Mouse (Mus musculus): Measurements from ENCODE around the gene Rimbp2.

Gene Rimbp2

DNA sequence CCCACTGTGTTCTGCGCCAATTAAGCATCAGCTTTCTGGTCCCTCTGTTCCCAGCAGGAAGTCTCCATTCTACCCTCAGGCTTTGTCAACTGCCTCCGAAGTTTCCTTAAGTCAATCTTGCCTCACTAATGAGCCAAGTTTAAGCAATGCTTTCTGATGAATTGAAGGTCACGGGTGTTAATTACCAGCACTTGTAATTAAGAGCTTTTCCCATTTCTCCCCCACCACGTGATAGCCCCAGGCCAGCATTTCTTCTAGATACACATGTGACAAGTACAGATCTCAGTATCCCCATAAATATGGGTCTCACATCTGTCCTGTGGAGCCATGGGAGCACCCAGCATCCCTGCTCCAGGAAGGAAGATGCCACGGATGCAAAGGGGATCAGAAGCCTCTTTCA, 20.5 kb downstream of the Rimbp2 start:
- no peak for DNase-seq (ENCODE audit: low spot score in 2 of 2)

DNA sequence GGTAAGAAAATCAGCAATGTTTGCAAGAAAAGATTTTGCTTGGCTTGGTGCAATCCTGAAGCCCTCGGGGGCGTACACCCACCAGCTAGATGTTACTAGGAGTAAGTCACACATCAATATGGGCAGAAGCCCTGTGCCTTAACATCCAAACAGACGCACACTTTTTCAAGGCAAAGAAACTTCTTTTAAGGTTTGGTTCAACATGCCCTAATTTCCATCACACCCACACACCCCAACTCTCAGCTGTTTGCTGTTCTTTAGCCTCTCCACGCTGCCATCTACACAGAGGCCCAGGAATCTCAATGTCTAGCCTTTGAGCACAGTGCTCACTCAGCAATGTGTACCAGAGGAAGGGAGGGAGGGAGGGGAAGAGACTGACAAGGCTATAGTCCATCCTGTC, 28.2 kb downstream of the Rimbp2 start:
- no peak for DNase-seq (ENCODE audit: low spot score in 2 of 2)

DNA sequence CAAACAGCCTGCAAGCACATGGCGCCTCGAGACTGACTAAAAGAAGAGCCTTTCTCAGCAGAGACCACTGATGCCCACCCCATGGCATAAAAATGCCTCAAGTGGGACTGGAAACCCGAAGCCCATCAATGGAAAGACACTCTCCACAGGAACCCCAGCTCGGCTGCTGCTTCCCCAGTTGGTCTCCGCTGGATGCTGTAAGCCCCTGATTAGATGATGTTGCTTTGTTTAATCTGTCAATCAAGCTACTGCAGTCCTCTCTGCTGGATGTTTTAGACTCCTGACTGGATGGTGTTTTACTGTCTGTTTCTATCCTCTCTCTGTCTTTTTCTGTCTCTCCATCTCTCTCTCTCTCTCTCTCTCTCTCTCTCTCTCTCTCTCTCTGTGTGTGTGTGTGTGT, 33.2 kb downstream of the Rimbp2 start:
- no peak for DNase-seq (ENCODE audit: low spot score in 2 of 2)

DNA sequence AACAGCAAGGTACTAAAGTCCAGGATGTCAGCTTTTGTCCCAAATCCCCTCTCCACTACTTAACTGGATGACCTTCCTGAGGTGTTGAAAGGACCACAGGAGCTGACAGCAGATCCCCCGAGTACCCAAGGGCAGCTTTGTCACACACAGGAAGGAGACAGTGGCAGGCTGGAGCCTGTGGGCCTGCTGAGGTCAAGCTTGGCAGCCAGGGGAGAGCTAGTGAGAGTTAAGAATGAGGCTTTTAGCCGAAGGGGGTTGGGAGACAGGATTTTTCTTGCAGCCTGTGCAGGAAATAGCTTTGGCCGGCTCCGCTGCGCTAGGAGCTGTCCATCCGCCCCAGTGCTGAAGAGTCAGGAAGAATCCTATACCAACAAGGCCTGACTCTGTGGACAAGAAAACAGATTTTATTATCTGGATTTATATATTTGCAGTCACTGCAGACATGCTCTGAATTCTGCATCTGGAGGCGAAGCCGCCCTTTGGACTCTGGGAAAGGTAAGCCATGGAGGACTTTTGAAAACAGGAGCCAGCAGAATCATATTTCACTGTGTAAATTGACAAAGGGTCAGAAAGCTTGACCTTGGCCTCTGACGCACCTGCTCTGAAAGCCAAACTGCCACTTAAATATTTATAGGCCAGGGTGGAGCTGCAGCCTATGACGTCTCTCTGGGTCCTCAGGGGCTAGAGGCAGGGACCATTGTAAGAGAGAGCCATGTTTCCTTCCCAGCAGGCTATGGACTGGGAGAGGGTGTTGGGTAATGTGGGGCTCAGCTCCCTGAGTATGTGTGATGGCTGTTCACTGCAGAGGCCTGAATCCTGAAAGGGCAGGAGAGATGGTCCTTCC, 35.9 kb downstream of the Rimbp2 start:
- DNase-seq (ENCODE audit: low spot score in 2 of 2) = no peak

DNA sequence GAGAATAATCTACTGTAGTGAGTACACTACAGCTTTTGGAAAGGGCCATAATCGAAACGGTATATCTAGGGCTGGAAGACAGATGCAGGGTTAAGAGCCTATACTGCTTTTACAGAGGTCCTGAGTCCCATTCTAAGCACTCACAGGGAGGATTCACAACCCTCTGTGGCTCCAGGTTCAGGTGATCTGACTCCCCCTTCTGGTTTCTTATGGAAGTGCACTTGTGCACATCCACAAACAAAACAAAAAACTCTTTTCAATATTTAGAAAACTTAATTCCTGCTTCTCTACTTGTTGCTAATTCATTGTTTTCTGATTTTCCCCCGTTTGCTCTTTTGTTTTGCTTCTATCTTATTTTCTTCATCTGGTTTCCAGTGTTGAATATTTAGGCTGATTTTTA, 39.5 kb downstream of the Rimbp2 start:
- DNase-seq (ENCODE audit: low spot score in 2 of 2) = no peak

DNA sequence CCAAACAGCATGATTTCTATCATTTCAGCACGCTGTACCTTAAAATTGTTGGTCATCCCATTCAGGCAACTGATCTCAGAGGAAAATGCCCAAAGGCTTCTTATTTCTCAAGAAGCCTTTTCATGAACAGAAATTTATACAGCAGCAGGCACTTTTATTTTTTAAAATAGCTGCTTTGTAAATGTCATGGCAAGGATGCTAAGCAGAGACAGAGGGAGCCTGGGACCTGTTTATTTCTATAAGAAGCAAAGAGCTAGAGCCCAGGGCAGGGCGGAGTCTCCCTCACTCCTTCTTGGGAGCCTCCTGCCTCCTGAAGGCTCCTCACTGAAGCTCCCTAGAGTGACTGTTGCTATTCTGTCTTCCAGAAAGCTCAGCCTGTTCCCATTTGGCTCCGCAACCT, 40.9 kb downstream of the Rimbp2 start:
- DNase-seq (ENCODE audit: low spot score in 2 of 2) = no peak

DNA sequence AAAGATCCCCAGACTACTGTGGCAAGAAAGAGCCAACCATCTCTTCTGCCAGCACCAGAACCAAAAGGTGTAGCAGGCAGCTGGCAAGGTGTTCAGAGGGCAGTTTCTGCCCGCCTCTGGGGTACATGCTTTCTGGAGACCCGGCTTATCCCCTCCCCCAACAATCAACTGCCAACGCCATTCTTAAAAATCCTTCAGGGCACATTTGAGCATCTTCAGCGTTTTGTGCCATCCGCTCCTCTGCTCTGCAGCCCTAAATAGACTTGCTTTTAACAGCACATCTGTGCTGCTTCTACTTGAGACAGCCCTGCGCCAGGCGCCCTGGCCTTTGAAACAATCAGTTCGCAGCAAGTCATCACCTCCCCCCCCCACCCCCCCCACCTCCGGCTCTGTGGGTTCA, 41.7 kb downstream of the Rimbp2 start:
- no peak for DNase-seq (ENCODE audit: low spot score in 2 of 2)

DNA sequence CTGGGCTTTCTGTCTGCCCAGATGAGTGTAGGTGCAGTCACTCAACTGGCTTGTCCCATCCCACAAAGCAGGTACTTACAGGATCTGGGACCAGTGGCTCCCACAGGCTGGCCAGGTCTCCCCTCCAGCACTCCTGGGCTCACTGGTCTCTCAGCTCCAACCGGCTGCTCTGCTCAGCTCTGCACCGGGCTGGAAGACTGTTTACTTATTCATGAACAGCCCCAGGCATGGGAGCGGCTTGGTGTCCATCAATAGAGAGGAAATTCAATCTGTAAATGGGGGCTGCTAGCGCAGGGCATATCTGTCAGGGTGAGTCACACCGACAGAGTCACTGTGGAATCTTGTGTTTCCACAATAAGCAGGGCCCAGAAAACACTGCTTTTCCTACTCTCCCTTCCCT, 49.2 kb downstream of the Rimbp2 start:
- DNase-seq (ENCODE audit: low spot score in 2 of 2) = no peak

DNA sequence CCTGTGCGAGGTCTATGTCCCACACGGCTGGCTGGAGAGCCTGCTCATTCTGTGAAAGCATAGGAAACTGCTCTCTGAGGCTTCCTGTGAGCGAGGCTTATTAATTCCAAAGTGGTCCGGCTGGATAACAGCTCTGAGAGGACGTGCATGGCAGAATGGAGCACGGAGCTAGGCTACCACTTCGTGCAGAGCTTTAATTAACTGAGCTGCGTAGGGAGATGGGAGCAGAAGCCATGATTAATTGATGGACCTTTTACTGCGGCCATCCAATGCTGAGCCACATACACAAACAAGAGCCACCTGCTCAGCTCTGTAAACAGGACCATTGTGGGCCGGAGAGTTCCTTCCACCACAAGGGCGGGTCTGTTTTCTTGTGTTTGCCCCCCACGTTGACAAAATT, 50.2 kb downstream of the Rimbp2 start:
- DNase-seq (ENCODE audit: low spot score in 2 of 2) = no peak

DNA sequence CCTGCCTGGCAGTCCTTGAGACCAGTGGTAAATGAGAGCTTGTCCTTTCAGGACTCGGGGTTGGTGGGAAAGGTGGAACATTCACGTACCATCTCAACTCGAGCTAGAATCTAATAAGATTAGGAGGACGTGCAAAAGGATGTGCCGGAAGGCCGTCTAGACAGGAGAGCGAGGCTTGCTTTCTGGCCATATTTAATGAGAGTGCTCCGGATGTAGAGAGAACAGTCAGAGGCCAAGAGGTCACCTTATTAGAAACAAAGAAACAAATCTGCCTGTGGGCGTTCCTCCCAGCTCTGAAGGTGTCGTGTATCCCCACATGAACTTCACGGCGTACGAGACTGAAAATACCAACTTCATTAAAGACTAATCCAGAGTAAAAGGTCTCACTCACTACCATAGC, 53.3 kb downstream of the Rimbp2 start:
- no peak for DNase-seq (ENCODE audit: low spot score in 2 of 2)

DNA sequence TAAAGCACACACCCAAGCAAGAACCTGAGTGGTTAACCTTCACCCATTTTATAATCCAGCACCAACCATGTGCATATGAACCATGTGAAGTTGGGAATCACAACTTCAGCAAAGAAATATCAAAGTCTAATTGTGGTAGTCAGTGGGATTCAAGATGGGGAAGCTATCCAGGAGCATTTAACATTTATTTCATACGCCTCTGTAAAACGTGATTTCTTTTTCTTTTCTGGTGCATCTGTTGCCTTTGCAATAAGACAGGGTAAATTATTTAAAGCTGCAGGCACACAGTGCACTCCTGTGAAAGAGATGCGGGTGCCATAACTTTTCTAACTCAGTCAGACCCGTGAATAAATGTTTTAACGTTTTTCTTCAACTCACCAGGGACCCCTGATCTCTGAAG, 58.4 kb downstream of the Rimbp2 start:
- no peak for DNase-seq (ENCODE audit: low spot score in 2 of 2)

DNA sequence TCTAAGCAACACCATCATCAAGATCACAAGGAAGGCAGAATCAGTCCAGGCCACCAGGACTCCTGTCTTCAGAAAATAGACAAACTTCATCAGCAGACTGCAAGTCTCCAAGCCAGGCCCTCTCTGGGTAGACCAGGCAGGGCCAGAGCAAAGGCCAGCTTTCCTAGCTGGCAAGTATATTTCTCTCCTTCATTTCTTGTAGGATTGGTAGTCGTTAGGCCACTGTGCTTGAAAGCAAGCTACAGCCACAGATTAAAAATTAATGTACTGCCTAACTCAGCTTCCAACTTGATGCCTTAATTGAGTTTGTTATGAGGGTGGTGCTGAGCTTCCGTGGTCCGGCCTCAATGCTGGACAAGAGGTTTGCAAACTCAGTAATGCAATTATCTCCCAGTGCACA, 65.7 kb downstream of the Rimbp2 start:
- DNase-seq (ENCODE audit: low spot score in 2 of 2) = no peak

DNA sequence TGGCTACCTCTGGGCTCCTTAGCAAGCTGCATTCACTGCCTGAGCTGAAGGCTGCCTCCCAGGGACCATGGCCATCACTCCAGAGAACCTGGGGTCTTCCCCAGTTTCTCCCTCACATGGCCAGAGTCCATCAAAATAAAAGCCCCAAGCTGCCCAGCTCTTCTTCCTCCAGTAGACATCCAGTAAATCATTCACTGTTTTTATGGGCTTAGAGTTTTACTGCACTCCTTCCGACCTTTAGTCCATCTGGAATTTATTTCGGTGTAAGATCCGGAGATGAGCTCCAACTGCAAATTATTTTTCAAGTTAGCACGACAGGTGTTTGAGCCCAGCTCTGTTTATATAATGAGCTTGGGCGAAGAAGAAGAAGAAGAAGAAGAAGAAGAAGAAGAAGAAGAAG, 69.0 kb downstream of the Rimbp2 start:
- no peak for DNase-seq (ENCODE audit: low spot score in 2 of 2)

DNA sequence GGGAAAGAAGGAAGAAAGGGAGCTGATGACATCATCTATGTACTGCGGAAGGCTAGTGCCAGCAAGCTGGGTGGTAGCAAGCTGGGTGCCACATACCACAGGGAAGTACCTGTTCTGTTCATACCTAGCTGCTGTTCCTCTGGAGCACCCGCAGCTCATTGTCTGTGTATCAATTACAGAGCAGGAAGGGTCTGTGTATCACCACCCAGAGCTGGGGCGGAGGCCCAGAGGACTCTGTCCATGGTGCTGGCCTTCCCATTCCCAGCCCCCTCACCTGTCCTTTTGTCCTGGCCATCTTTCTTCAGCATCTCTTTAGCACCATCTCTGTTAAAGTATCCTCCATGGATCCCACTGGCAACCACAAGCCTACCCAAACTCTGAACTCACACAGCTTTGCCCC, 74.2 kb downstream of the Rimbp2 start:
- DNase-seq (ENCODE audit: low spot score in 2 of 2) = no peak

DNA sequence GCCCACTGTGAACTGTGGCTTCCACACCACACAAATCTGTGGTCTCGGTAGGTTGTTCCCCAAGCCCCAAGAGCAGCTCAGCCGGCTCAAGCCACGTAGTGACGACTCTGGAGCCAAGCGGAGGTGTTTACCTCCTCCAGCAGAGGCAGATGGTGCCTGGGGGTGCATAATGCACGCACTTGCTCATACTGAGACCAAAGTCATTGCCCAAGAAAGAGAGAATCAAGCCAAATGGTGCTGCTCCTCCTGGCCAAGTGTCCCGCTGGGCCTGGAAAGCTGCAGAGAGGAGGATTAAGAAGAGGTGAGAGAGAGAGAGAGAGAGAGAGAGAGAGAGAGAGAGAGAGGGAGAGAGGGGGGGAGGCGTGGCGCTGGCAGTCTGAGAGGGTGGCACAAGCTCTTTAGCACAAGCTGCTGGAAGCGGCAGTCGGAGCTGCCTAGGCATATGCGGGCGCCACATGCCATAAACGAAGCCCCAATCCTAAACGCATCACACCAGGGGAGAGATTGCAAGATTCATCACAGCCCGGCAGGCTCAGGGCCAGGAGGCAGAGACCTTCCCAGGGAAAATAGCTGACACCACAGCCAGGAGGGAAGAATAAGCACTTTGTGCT, 75.8 kb downstream of the Rimbp2 start:
- no peak for DNase-seq (ENCODE audit: low spot score in 2 of 2)

DNA sequence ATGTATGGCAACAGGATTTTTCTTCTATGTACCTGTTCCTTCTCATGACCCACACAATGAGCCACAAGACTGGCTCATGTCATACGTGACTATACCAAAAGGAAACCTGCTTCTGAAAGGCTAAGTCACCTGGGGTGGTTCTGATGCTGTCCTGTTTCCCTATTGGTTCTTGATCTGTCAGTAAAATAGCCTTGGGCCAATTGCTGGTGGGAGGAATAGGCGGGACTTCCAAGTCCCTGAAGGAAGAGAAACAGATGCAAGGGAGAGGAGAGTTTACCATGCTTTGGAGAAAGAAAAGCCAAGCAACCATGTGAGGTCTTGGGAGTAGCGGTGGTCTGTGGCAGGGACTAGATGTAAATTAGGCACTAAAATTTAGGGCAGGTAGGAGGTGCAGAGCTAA, 81.6 kb downstream of the Rimbp2 start:
- no peak for DNase-seq (ENCODE audit: low spot score in 2 of 2)

DNA sequence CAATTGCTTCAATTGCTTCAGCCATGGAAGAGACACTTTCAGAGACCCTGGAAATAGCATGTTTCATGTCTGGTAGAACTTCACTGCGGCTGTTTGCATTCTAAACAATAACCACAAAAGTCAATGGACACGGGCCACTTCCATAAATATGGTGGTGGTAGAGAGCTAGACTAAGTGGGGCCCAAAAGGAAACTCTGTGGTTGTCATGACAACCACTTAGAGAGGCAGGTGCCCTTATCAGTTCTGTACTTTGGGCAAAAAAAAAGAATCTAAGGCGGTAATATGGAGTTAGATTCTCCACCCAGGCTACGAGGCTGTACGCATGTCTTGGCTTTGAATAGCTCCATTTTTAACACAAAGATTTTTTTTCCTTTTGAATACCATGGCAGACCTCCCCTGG, 86.5 kb downstream of the Rimbp2 start:
- DNase-seq (ENCODE audit: low spot score in 2 of 2) = no peak

DNA sequence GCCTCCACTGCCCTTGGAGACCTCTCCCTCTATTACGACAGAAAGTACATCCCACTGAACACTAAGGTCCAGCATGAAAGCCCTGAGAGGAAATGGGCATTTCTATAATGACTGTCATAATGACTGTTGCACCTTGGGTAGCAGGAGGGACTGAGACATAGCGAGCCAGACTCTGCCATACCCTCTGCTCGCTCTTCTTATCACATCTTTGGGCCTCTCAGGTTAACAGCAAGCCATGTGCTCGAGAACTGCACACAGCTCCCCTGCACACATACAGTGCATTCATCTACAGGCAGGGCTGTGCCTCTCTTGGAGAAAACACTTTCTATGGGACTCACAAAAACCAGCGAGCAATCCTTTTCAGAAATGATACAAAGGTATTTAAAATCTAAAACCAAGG, 87.0 kb downstream of the Rimbp2 start:
- DNase-seq (ENCODE audit: low spot score in 2 of 2) = no peak

DNA sequence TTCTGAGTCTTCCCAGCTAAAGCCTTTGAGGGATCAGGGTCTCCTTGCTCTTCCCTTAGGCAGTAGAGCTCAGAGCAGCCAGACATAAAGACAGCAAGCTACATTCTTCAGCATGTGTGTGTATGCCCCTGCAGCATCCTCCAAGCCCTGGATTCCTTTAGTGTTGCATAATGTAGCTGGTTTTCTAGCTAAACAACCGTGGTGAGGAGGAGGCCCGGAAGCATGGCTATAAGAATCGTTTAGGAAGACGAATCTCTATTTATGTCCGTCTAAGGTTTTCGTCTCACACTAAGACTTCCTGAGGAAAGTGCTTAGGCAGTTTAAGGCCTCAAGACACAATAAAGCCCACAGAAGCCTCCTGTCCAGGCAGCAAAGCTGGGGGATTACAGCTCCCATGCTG, 89.8 kb downstream of the Rimbp2 start:
- DNase-seq (ENCODE audit: low spot score in 2 of 2) = no peak

DNA sequence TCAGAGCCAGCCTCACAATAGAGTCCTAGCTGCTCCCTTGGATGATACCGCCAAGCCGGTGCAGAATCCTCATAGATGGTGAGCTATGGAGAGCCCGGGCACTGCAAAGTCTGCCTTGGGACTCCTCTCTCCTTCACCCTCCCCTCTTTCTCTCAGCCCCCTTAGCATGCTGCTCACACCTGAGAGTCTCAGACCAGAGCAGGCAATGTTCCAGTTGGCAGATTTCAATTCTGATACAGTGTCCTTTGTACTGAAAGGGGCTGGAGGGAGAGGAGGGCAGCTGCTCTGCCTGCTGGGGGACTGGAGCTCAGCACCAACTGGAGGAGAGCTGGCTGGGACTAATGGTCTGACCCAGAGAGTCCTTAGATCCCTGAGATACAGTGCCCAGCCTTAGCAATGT, 92.4 kb downstream of the Rimbp2 start:
- DNase-seq (ENCODE audit: low spot score in 2 of 2) = no peak

DNA sequence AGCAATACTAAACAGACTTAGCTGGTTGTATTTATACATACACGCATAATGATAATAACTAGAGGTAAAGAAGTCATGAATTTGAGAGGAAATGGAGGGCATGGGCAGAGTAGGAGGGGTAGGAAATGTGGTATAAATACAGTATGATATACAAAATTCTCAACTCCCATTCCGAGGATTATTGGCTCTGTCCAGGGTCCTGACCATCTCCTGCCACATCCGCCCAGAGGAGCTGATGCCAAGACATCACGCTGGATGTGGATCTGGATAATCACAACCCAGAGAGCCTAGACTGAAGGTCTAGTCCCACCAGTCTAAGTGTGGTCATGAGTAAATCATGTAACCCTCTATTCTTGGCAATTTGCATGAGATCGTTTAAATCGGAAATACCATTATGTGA, 100.5 kb downstream of the Rimbp2 start:
- no peak for DNase-seq (ENCODE audit: low spot score in 2 of 2)

DNA sequence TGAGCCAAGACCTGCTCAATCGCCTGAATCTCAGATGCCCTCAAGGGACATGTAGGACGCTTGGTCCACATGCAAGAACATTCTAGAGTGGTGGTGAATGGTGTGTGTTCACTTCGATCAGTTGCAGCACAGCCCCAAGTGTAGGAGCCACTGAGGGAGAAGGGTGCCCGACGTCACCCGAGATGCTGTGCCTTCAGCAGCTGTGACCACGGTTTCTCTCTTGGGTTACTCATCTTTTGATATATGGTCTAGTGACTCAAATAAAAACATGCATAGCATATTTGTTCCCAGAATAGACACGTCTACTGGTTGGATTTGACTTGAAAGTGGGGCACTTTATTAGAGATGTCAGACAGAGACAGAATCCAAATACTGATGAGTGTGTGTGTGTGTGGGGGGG, 105.5 kb downstream of the Rimbp2 start:
- DNase-seq (ENCODE audit: low spot score in 2 of 2) = no peak

DNA sequence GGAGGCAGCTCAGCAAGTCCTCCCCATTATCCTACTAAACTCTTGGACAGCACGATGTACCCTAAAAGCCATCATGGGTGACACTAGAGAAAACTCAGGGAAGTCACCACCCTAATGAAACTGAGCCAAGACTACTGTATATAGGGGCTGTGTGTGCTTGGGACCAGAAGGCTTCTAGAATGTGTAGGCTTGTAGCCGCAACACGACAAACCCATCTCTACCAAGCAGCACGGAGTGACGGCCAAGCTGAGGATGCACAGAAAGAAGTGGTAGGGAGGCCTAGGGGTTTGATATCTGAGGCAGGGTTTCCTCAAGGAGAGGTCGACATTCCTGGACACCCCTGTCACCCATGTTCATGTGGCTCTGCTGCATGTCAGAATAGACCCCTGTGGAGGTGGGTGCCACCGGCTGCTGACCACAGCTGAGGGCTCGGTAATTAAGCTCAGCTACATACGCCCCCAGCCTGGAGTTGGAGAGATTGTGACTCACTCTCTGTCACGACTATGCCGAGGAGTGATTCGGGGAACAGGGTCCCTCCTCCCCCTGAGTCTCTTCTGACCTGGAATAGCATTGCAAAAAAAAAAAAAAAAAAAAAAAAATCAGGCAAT, 106.7 kb downstream of the Rimbp2 start:
- no peak for DNase-seq (ENCODE audit: low spot score in 2 of 2)
